Mouse (Mus musculus): ENCODE results near the gene Vmn1r121. TPM values are rescaled to one million over a fixed set of nuclear protein-coding genes. Genes with fewer than 3 reads are reported as not detected.
"Not testable (repeated sequence)": the region's sequence is repeated elsewhere in the genome, so short reads cannot be mapped to it uniquely, and the experiment has no call there.

Vmn1r121 gene
- polyA plus RNA-seq (2014; fragmentation: Nextera tagmentation; extraction: Ambion mirVana), result not detected in 2 replicates

DNA sequence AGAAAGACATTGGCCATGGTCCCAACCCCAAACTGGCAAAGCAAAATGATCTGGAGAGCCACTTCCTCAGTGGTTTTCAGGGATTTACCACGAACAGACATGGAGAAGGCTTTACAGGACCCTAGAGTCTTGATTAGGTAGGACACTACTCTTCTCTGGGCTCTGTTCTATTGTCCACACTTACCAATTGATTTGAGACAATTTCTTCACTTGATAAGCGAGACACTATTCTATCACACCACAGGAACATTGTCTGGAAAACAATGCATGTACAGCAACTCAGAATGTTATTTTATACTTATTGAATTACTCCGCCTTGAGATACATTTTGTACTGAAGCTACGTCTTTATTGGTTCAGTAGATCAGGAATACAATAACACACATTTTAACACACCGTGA lies at the start of gene Vmn1r121:
Vmn1r121 (minus strand) TSS at position 101 of the 400 bp plus-strand sequence.
- WGBS, result 65% methylated on average over 4 of the region's 5 CpGs

GRCm38 (mm10) chr7:21134028-21134427 lies 35.7 kb upstream of the Vmn1r121 start, which contains the start of gene Vmn1r122:
Gene Vmn1r122 (minus strand): TSS chr7:21134128.
- not testable (repeated sequence) for ATAC-seq (ENCODE audit: low FRiP score, low TSS enrichment); H3K4me3 ChIP-seq (replicated peaks; ENCODE audit: low read depth, low read length); H3K4me2 ChIP-seq (ENCODE audit: low read length); H3K27me3 ChIP-seq (ENCODE audit: control insufficient read depth, insufficient read depth, low read length); H3K4me1 ChIP-seq (ENCODE audit: control insufficient read depth, insufficient read depth, low read length); H3K9me3 ChIP-seq (ENCODE audit: control insufficient read depth, low read length); H3K27ac ChIP-seq (replicated peaks; ENCODE audit: low read depth, low read length); H3K9ac ChIP-seq (replicated peaks; ENCODE audit: low read length); DNase-seq; H3K36me3 ChIP-seq (ENCODE audit: control insufficient read depth, insufficient read depth, low read length)
- WGBS, result 56% methylated on average over 2 of the region's 3 CpGs

More for the DNA sequence above, at the start of gene Vmn1r121:
- DNase-seq; H3K4me1 ChIP-seq (ENCODE audit: control insufficient read depth, insufficient read depth, low read length); H3K27ac ChIP-seq (replicated peaks; ENCODE audit: low read depth, low read length); H3K36me3 ChIP-seq (ENCODE audit: control insufficient read depth, insufficient read depth, low read length); H3K4me2 ChIP-seq (ENCODE audit: low read length); ATAC-seq (ENCODE audit: low FRiP score, low TSS enrichment); H3K9me3 ChIP-seq (ENCODE audit: control insufficient read depth, low read length); H3K4me3 ChIP-seq (replicated peaks; ENCODE audit: low read depth, low read length); H3K27me3 ChIP-seq (ENCODE audit: control insufficient read depth, insufficient read depth, low read length); H3K9ac ChIP-seq (replicated peaks; ENCODE audit: low read length): not testable (repeated sequence)

- not testable (repeated sequence) for DNase-seq; H3K4me1 ChIP-seq (ENCODE audit: control insufficient read depth, insufficient read depth, low read length); H3K9me3 ChIP-seq (ENCODE audit: control insufficient read depth, low read length); H3K36me3 ChIP-seq (ENCODE audit: control insufficient read depth, insufficient read depth, low read length); H3K4me2 ChIP-seq (ENCODE audit: low read length); H3K9ac ChIP-seq (replicated peaks; ENCODE audit: low read length); H3K27ac ChIP-seq (replicated peaks; ENCODE audit: low read depth, low read length); ATAC-seq (ENCODE audit: low FRiP score, low TSS enrichment); H3K4me3 ChIP-seq (replicated peaks; ENCODE audit: low read depth, low read length); H3K27me3 ChIP-seq (ENCODE audit: control insufficient read depth, insufficient read depth, low read length)
- WGBS, result 82% methylated on average over 1 of the region's 1 CpGs
These were observed 44.6 kb downstream of the Vmn1r121 start, which contains the start of gene Vmn1r120 for GRCm38 (mm10) chr7:21053684-21054083. Gene Vmn1r120 (minus strand): TSS chr7:21053784.

Other genes starting within 250 kb of the Vmn1r121 start
- not detected in 2 replicates for gene Vmn1r116, start 226.3 kb downstream of the Vmn1r121 start, polyA plus RNA-seq (2014; fragmentation: Nextera tagmentation; extraction: Ambion mirVana)
- not detected in 2 replicates for gene Vmn1r117, start 214.4 kb downstream of the Vmn1r121 start, polyA plus RNA-seq (2014; fragmentation: Nextera tagmentation; extraction: Ambion mirVana)
- gene Vmn1r118, start 186.2 kb downstream of the Vmn1r121 start, polyA plus RNA-seq (2014; fragmentation: Nextera tagmentation; extraction: Ambion mirVana), result not detected in 2 replicates
- gene Vmn1r119, start 86.1 kb downstream of the Vmn1r121 start, polyA plus RNA-seq (2014; fragmentation: Nextera tagmentation; extraction: Ambion mirVana), result not detected in 2 replicates
- not detected in 2 replicates for gene Vmn1r120, start 44.7 kb downstream of the Vmn1r121 start, polyA plus RNA-seq (2014; fragmentation: Nextera tagmentation; extraction: Ambion mirVana)
- gene Vmn1r122, start 35.6 kb upstream of the Vmn1r121 start, polyA plus RNA-seq (2014; fragmentation: Nextera tagmentation; extraction: Ambion mirVana), result not detected in 2 replicates
- not detected in 2 replicates for gene Vmn1r123, start 63.7 kb upstream of the Vmn1r121 start, polyA plus RNA-seq (2014; fragmentation: Nextera tagmentation; extraction: Ambion mirVana)
- not detected in 2 replicates for gene Gm5157, start 91.9 kb upstream of the Vmn1r121 start, polyA plus RNA-seq (2014; fragmentation: Nextera tagmentation; extraction: Ambion mirVana)
- gene Vmn1r124, start 162.1 kb upstream of the Vmn1r121 start, polyA plus RNA-seq (2014; fragmentation: Nextera tagmentation; extraction: Ambion mirVana), result not detected in 2 replicates
- gene Vmn1r125, start 173.7 kb upstream of the Vmn1r121 start, polyA plus RNA-seq (2014; fragmentation: Nextera tagmentation; extraction: Ambion mirVana), result not detected in 2 replicates
- not detected in 2 replicates for gene Vmn1r126, start 203.0 kb upstream of the Vmn1r121 start, polyA plus RNA-seq (2014; fragmentation: Nextera tagmentation; extraction: Ambion mirVana)
- not detected in 2 replicates for gene Vmn1r127, start 221.3 kb upstream of the Vmn1r121 start, polyA plus RNA-seq (2014; fragmentation: Nextera tagmentation; extraction: Ambion mirVana)

All from midbrain, embryonic 14.5 days (tissue).